Mouse (Mus musculus) spleen, adult 2 months (tissue): ENCODE data around the gene Pecam1.

Source experiments
- CTCF ChIP-seq: fragments of 200-500 bp; IDR thresholded peaks from 2 replicates; pipeline ENCODE4 v1.5.1; 2011; ENCODE audit warnings: mild to moderate bottlenecking, inconsistent platforms; ENCODE audit not compliant: insufficient read depth, insufficient read length, insufficient replicate concordance; ENCODE audit errors: extremely low read depth
- POLR2A ChIP-seq: fragments of 200-500 bp; IDR thresholded peaks from 2 replicates; pipeline ENCODE4 v1.6.1; 2011; ENCODE audit warnings: low read depth, low read length, inconsistent platforms

GRCm38 (mm10) chr11:106741826-106742225 lies 8.6 kb downstream of the Pecam1 start:
- TF ChIP-seq CTCF (no peak), POLR2A (no peak)
